Comparison of ENCODE assay signal across 8 mouse cellular contexts in the genomic region with DNA sequence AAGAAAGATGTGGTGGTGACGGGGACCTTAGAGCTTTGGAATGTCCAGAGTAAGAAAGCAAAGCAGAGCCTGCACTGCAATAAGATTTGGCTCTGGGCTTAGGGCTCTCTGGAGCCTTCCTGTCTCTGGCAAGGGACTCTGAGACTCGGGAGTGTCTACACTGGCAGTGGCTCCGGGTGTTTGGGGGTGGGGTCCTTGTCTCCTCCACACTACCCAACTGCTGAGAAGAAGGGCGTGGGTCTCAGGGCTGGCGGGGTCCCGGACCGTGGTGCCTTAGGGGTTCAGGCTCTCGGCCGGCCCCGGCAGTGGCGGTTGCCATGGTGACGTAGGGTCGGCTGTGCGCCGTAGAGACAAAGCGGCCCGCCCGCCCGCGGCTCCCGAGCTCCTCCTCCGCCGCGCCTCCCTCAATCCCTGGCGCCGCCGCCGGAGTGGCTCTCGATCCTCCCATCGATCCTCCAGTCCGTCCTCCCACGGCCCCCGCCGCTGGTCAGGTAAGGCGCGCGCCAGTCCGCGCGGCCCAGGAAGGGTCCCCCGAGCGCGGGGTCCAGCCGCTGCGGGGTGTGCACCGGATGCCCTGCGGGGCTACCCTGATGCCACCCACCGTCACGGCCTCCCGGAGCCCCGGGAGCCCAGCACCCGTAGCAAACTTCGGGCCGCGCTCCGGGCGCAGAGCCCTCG. TPM values are rescaled to one million over a fixed set of nuclear protein-coding genes. Genes with fewer than 3 reads are reported as not detected.
DNase-seq lines count a peak whose midpoint lies in the region; ATAC-seq and TF ChIP-seq lines count a peak whose summit lies in the region.

Rnf182 (plus strand) TSS at position 134 of the 678 bp plus-strand sequence.

- no peaks in the 10 kb centered on the region for H3K36me3 ChIP-seq in hindbrain, embryonic 12.5 days
- no peaks in the 10 kb centered on the region for H3K36me3 ChIP-seq in lung, postnatal 0 days (ENCODE audit: insufficient read depth, low read length)

- TF ChIP-seq CTCF in lung, postnatal 0 days (IDR thresholded peaks at IDR 0.05): no peak

- H3K4me3 ChIP-seq in hindbrain, embryonic 12.5 days: peak within 1 kb of the TSS; percentile 82
- H3K4me3 ChIP-seq in lung, postnatal 0 days (ENCODE audit: low read depth, low read length): peak within 1 kb of the TSS; percentile 48

- no peak for TF ChIP-seq EP300 in lung, postnatal 0 days (IDR thresholded peaks at IDR 0.05)

- peaks cover 19% of the 10 kb centered on the region for H3K4me1 ChIP-seq in hindbrain, embryonic 12.5 days
- no peaks in the 10 kb centered on the region for H3K4me1 ChIP-seq in lung, postnatal 0 days (ENCODE audit: insufficient read depth, low read depth, low read length)

- H3K9ac ChIP-seq in hindbrain, embryonic 12.5 days: peak within 1 kb of the TSS; percentile 85
- H3K9ac ChIP-seq in lung, postnatal 0 days (replicated peaks; ENCODE audit: low read depth): peak within 1 kb of the TSS; percentile 10; the same call in 1 of the 2 replicates

- peak; percentile 92 for ATAC-seq in hindbrain, embryonic 12.5 days (ENCODE audit: low FRiP score)
- peak; percentile 90 for ATAC-seq in lung, postnatal 0 days

- WGBS in hindbrain, embryonic 12.5 days: 0% methylated on average over 41 of the region's 58 CpGs
- 3% methylated on average over 50 of the region's 58 CpGs for WGBS in lung, postnatal 0 days

- H3K9me3 ChIP-seq in hindbrain, embryonic 12.5 days (replicated peaks): no peaks in the 10 kb centered on the region
- H3K9me3 ChIP-seq in lung, postnatal 0 days (ENCODE audit: low read length): no peaks in the 10 kb centered on the region

- peak within 1 kb of the TSS; percentile 79 for H3K27ac ChIP-seq in hindbrain, embryonic 12.5 days
- H3K27ac ChIP-seq in lung, postnatal 0 days (ENCODE audit: low read length): no peak within 1 kb of the TSS

- peak within 1 kb of the TSS; percentile 83 for H3K4me2 ChIP-seq in hindbrain, embryonic 12.5 days (replicated peaks)
- H3K4me2 ChIP-seq in lung, postnatal 0 days (replicated peaks; ENCODE audit: low read depth, low read length): peak within 1 kb of the TSS; percentile 92

- peak; percentile 15 for DNase-seq in T-cell, adult 2 months (ENCODE audit: low spot score)
- DNase-seq in cerebellum, adult 9-11 months: peak; percentile 91
- peak; percentile 27 to 58 for DNase-seq in frontal cortex, postnatal 14 days (ENCODE audit: low spot score in 2 of 2)
- peak; percentile 67 to 69 for DNase-seq in layer of hippocampus, postnatal 25 days (ENCODE audit: extremely low spot score in 1 of 2, low spot score in 1 of 2)
- DNase-seq in lung, postnatal 0 days (ENCODE audit: low spot score): peak; percentile 74
- peak; percentile 34 for DNase-seq in retina, adult 2 months (ENCODE audit: low read depth, low spot score)
- DNase-seq in urinary bladder, postnatal 14 days (ENCODE audit: low spot score): peak; percentile 68

- H3K27me3 ChIP-seq in hindbrain, embryonic 12.5 days: no peaks in the 10 kb centered on the region
- H3K27me3 ChIP-seq in lung, postnatal 0 days (replicated peaks; ENCODE audit: insufficient read depth, low read length): no peaks in the 10 kb centered on the region

RNA-seq across cellular contexts. Expression of gene Rnf182, which starts in this region (rescaled TPM):
- polyA plus RNA-seq in hindbrain, embryonic 12.5 days (2016; fragmentation: Nextera tagmentation; extraction: Ambion mirVana): 17.7 TPM in 2 replicates
- total RNA-seq in layer of hippocampus, postnatal 25 days (2021): 10 to 100 TPM; 35.6 to 36.4 TPM
- polyA plus RNA-seq in lung, postnatal 0 days (2015; fragmentation: Nextera tagmentation; extraction: Ambion mirVana): 0.37 and 0.63 TPM in 2 replicates

Comparison
In these comparisons a context has a peak if more than half of its experiments do, and no peak if none do; other contexts are left out.
1. RNA of gene Rnf182 (polyA plus RNA-seq): 17.7 TPM in hindbrain, embryonic 12.5 days; 0.37 to 0.63 TPM in lung, postnatal 0 days; every median in the first group is over 10 times any median in the second.
2. Peak in DNase-seq, ATAC-seq, H3K4me3 ChIP-seq, H3K9ac ChIP-seq and H3K4me2 ChIP-seq in lung, postnatal 0 days; RNA of the gene not detected or under 1 TPM.
3. DNase-seq: peak in every context shown above with its lines; median percentile 91 in cerebellum, adult 9-11 months; 74 in lung, postnatal 0 days; 68 in layer of hippocampus, postnatal 25 days; 68 in urinary bladder, postnatal 14 days; 42 in frontal cortex, postnatal 14 days; 34 in retina, adult 2 months; 15 in T-cell, adult 2 months.